Mouse (Mus musculus) liver, adult 2 months (tissue): Measurements from ENCODE around the gene Pdgfd. TPM values are rescaled to one million over a fixed set of nuclear protein-coding genes. Genes with fewer than 3 reads are reported as not detected.

Experiments used
- DNase-seq: peaks from one replicate; pipeline ENCODE4 v3.0.0-alpha.2; 2011; ENCODE audit warnings: low read depth, low spot score; ENCODE audit errors: extremely low read depth
- H3K27ac ChIP-seq: fragments of 200-500 bp; replicated peaks from 2 replicates; pipeline ENCODE4 v1.5.1; 2012; ENCODE audit warnings: low read depth, mild to moderate bottlenecking, control low read depth, inconsistent platforms, low read length; ENCODE audit not compliant: insufficient read depth
- H3K27me3 ChIP-seq: fragments of 200-500 bp; 2 replicates; pipeline ENCODE4 v1.6.1; 2012; ENCODE audit warnings: mild to moderate bottlenecking, moderate library complexity, low read length, inconsistent platforms; ENCODE audit not compliant: control insufficient read depth, insufficient read depth
- H3K36me3 ChIP-seq: fragments of 200-500 bp; 2 replicates; pipeline ENCODE4 v1.6.1; 2012; ENCODE audit warnings: low read length, inconsistent platforms; ENCODE audit not compliant: control insufficient read depth, insufficient read depth
- H3K4me1 ChIP-seq: fragments of 200-500 bp; 2 replicates; pipeline ENCODE4 v1.6.1; 2011; ENCODE audit warnings: low read length; ENCODE audit not compliant: control insufficient read depth, insufficient read depth
- H3K4me3 ChIP-seq: fragments of 200-500 bp; 2 replicates; pipeline ENCODE4 v1.5.1; 2011; ENCODE audit warnings: low read depth, mild to moderate bottlenecking, control low read depth, low read length, moderate library complexity; ENCODE audit not compliant: insufficient read depth
- H3K79me2 ChIP-seq: fragments of 200-500 bp; 2 replicates; pipeline ENCODE4 v1.6.1; 2012; ENCODE audit warnings: inconsistent platforms, mild to moderate bottlenecking, low read length, moderate library complexity; ENCODE audit not compliant: control insufficient read depth, insufficient read depth
- H3K9ac ChIP-seq: fragments of 200-500 bp; 2 replicates; pipeline ENCODE4 v1.6.1; 2012; ENCODE audit warnings: low read depth, mild to moderate bottlenecking, control low read depth, inconsistent platforms, low read length
- CTCF ChIP-seq: fragments of 200-500 bp; IDR thresholded peaks from 2 replicates; pipeline ENCODE4 v1.5.1; 2011; ENCODE audit warnings: low read depth, low read length, control low read depth
- POLR2A ChIP-seq: fragments of 200-500 bp; IDR thresholded peaks from 2 replicates; pipeline ENCODE4 v1.6.1; 2011; ENCODE audit warnings: low read length, control low read depth; ENCODE audit not compliant: insufficient read depth; ENCODE audit errors: extremely low read depth
- WGBS: fragments of 180-500 bp; shearing (Covaris S2); methylation state at CpG from one replicate; pipeline ENCODE4 v1.1.7; 2018; 5-methylcytosine and 5-hydroxymethylcytosine counted together
- polyA plus RNA-seq: library from polyadenylated mRNA; depleted of rRNA; stranded (reverse); fragments of >200 nt; gene quantifications from 2 replicates; pipeline ENCODE4 v1.2.3, GENCODE M21; 2012
- total RNA-seq: library from RNA; depleted of rRNA; stranded (reverse); fragments of >200 nt; gene quantifications from 2 replicates; pipeline ENCODE4 v1.2.3, GENCODE M21; 2014

The Pdgfd gene
- total and polyA plus RNA-seq, 2 experiments = 0.55 to 2.0 TPM

DNA sequence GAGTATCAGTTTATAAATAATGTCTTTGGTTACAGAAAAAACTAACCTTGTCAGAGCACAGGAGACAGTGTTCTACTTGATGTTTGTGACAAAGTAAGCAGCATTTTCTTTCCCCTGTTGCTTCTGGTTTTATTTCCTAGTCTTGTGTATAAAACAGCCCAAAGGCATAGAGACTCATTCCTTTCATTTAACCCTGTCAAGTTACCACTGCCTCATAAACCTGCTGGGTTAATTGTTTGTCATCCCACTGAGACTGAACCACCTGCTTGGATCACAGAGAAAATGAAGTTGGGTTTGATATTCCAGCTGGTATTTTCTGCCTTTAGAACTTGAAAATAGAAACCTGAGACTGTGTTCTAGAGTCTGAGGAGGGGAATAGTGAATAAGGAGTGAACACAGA is 172.4 kb downstream of the Pdgfd start:
- H3K36me3 ChIP-seq = no peaks in the 10 kb centered on the region
- no peaks in the 10 kb centered on the region for H3K27me3 ChIP-seq
- TF ChIP-seq POLR2A (no peak), CTCF (no peak)
- no peak overlapping the region for H3K27ac ChIP-seq
- H3K4me3 ChIP-seq = no peak overlapping the region
- no peaks in the 10 kb centered on the region for H3K79me2 ChIP-seq
- H3K9ac ChIP-seq = no peak overlapping the region
- H3K4me1 ChIP-seq = no peaks in the 10 kb centered on the region
- DNase-seq = no peak

DNA sequence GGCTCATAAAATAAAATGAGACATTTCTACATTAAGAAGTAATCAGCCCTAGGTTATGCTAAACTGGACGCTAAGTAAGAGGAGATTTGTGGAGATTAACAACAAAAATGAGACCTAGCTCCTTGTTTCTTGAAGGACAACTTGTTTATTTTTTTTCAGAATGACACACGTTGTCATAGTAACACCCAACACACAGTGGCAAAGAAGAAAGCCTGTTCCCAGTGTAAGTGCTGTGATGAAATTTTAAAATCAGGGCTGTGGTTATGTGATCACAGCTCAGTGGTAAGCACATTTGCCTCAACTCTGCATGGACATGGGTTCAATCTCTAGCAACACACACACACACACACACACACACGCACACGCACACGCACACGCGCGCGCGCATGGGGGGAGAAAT is 174.5 kb downstream of the Pdgfd start:
- Histone ChIP-seq H3K4me1 (no peaks in the 10 kb centered on the region), H3K4me3 (no peak overlapping the region), H3K27me3 (no peaks in the 10 kb centered on the region), H3K36me3 (no peaks in the 10 kb centered on the region), H3K9ac (no peak overlapping the region), H3K79me2 (no peaks in the 10 kb centered on the region), H3K27ac (no peak overlapping the region)
- 94% methylated on average over 10 of the region's 10 CpGs for WGBS
- no peak for TF ChIP-seq POLR2A
- no peak for TF ChIP-seq CTCF
- no peak for DNase-seq

DNA sequence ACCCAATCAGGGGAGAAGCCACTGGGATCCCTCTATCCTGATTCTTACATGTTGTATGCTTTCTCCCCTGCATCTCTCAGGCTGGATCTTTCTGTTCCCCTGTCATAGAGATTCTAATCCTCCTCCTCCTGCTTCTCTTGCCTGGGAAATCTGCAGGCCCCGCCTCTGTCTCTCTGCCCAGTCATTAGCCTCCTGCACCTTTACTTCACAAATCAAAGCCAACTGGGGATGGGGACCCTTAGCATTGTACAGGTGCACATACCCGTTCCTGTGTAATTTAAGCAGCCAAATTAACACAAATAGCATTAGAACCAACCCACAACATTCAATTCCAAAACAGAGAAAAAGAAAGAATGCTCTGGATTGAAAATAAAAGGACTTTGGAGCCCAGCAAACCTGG is 176.1 kb downstream of the Pdgfd start:
- DNase-seq = no peak
- WGBS = 76% methylated on average over 2 of the region's 2 CpGs

DNA sequence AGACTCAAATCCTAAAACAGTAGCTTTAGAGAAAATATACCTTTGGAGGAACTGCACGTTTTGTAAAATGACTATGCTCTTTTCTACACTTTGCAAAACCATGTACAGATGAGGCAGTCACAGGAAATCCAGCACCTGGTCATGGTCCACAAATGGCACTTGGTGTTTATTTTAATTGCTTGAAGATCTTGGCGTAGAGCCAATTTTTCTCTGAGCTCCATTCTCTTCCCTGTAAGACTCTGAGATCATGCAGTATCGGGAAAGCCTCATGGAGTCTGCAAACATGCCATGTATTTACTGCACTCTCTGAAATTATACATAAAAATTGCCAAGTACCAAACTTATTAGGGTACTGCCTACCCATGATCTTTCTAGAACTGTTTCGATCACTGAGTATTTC is 176.5 kb downstream of the Pdgfd start:
- Histone ChIP-seq H3K9ac (no peak overlapping the region), H3K4me1 (no peaks in the 10 kb centered on the region), H3K79me2 (no peaks in the 10 kb centered on the region), H3K4me3 (no peak overlapping the region), H3K27ac (no peak overlapping the region), H3K27me3 (no peaks in the 10 kb centered on the region), H3K36me3 (no peaks in the 10 kb centered on the region)
- peak; percentile 12 for DNase-seq
- 80% methylated on average over 4 of the region's 4 CpGs for WGBS
- TF ChIP-seq CTCF (no peak), POLR2A (no peak)

More for the DNA sequence above, 176.1 kb downstream of the Pdgfd start:
- H3K36me3 ChIP-seq = no peaks in the 10 kb centered on the region
- H3K9ac ChIP-seq = no peak overlapping the region
- TF ChIP-seq CTCF (no peak), POLR2A (no peak)
- H3K4me3 ChIP-seq = no peak overlapping the region
- H3K27ac ChIP-seq = no peak overlapping the region
- H3K27me3 ChIP-seq = no peaks in the 10 kb centered on the region
- no peaks in the 10 kb centered on the region for H3K79me2 ChIP-seq
- H3K4me1 ChIP-seq = no peaks in the 10 kb centered on the region

DNA sequence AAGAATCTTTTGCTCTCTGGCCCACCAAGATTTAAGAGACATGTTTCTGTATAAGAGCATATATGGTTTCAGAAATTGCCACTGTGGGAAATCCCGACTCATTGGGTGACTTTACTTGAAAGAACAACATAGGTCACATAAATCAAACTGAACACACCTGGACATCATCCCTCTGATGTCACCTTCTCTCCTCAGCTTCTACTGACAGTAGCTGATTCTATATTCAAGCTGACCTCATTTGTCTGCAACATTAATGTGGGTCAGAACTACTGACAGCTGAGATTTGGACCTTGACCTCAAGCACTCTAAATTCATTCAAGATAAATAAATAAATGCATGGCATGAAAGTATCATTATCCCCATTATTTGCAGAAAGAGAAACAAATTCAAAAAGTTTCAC is 177.0 kb downstream of the Pdgfd start:
- 84% methylated on average over 1 of the region's 1 CpGs for WGBS
- TF ChIP-seq POLR2A (no peak), CTCF (no peak)
- Histone ChIP-seq H3K27ac (no peak overlapping the region), H3K27me3 (no peaks in the 10 kb centered on the region), H3K4me1 (no peaks in the 10 kb centered on the region), H3K4me3 (no peak overlapping the region), H3K79me2 (no peaks in the 10 kb centered on the region), H3K36me3 (no peaks in the 10 kb centered on the region), H3K9ac (no peak overlapping the region)
- peak; percentile 7 for DNase-seq

DNA sequence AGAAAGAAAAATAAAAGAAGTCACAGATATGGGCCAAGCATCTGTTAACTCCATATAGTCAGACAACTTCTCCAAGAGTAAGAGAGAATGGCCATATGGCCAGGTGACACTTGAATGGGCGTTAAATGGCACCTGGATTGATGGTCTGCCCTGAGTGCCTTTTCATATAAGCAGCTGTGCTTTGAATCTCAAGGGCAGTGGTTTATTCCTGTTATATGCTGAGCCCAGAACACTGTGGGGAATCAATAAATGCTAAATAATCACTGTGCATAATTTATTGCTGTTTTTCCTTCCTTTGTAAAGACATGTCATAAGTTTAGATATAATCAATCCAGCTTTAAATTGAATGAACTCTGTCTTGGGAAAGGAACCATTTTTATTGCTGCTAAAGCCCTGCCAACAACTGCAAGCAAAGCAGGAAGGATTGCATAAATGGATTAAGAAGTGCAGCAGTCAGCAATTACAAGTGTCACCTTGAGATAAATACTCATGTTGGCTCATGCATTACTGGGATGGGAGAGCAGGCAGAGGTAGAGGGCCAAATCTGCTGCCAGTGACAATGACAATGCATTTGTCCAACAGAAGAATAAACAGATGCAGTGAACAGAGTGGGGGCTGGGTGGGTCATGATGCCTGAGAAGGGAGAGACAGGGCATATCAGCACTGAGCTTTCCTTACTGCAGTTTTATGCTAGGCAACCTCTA is 185.0 kb downstream of the Pdgfd start:
- Histone ChIP-seq H3K36me3 (no peaks in the 10 kb centered on the region), H3K9ac (no peak overlapping the region), H3K79me2 (no peaks in the 10 kb centered on the region), H3K27ac (no peak overlapping the region), H3K27me3 (no peaks in the 10 kb centered on the region), H3K4me1 (no peaks in the 10 kb centered on the region), H3K4me3 (no peak overlapping the region)
- no peak for TF ChIP-seq CTCF
- no peak for TF ChIP-seq POLR2A
- DNase-seq = no peak
- 71% methylated on average over 1 of the region's 1 CpGs for WGBS
